Mouse (Mus musculus): Measurements from ENCODE around the gene Apol6. TPM values are rescaled to one million over a fixed set of nuclear protein-coding genes. Genes with fewer than 3 reads are reported as not detected.

Apol6 gene
- polyA plus RNA-seq (2016; fragmentation: Nextera tagmentation; extraction: Ambion mirVana), result not detected in 2 replicates

DNA sequence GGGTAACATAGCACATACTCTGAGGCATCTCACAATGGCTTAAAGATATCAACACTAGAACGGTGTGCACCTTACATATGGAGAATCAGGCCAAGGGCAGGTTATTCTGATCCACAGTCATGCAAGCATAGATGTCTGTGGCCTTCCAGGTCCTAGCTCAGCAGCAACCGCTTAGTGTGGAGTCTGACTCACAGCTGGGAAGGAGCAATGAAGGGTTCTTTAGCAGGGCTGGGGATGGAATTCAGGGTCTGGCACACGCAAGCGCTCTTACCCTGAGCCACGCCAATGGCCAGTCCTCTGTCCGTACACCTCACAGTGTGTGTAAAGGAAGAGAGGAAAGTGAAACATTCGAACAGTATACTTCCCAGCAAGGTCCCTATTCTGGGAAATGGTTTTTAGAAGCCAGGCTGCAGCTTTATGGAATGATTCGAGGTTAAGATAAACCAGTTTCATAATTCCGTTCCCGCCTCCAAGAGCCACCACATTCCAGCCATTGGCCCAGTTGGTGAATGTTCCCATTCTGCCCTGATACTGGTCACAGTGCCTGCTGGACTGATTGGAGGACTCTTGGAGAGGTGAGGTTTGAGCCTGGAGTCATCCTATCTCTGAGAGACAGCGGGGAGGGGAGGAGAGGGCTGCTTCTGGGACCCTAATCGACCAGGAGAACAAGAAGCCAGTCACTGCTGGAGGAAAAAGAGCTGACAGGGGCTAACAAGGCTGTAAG lies at the start of gene Apol6:
Gene Apol6, plus strand, starts transcription at position 133 of the 724 bp plus-strand sequence.
- no peak for ATAC-seq (ENCODE audit: low FRiP score)
- WGBS, result 86% methylated on average over 12 of the region's 12 CpGs
- H3K27ac ChIP-seq, result no peak within 1 kb of the TSS
- no peak within 1 kb of the TSS for H3K4me2 ChIP-seq
- H3K9ac ChIP-seq, result no peak within 1 kb of the TSS
- no peaks in the 10 kb centered on the region for H3K9me3 ChIP-seq
- no peak within 1 kb of the TSS for H3K4me3 ChIP-seq (replicated peaks)
- no peaks in the 10 kb centered on the region for H3K36me3 ChIP-seq (replicated peaks)
- no peaks in the 10 kb centered on the region for H3K27me3 ChIP-seq
- H3K4me1 ChIP-seq, result no peaks in the 10 kb centered on the region

DNA sequence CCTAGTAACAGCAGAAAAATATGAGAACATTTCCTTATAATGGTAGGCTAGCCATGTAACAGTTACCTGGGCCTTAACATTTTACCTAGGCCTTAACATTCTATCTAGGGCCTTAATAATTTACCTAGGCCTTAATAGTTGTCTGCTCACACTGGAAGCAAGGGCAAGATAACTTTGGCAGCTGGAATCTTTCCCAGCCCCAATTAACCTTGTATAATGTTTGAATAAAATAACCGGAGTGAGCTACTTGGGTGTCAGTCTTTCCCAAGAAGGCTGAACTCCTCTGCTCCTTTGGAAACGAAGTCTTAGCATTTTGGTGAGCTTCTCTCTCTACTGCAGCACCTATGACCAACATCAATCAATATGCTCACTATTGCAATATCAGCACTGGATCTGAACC lies 46.5 kb upstream of the Apol6 start:
- ATAC-seq (ENCODE audit: low FRiP score), result no peak
- H3K36me3 ChIP-seq (replicated peaks), result no peaks in the 10 kb centered on the region

DNA sequence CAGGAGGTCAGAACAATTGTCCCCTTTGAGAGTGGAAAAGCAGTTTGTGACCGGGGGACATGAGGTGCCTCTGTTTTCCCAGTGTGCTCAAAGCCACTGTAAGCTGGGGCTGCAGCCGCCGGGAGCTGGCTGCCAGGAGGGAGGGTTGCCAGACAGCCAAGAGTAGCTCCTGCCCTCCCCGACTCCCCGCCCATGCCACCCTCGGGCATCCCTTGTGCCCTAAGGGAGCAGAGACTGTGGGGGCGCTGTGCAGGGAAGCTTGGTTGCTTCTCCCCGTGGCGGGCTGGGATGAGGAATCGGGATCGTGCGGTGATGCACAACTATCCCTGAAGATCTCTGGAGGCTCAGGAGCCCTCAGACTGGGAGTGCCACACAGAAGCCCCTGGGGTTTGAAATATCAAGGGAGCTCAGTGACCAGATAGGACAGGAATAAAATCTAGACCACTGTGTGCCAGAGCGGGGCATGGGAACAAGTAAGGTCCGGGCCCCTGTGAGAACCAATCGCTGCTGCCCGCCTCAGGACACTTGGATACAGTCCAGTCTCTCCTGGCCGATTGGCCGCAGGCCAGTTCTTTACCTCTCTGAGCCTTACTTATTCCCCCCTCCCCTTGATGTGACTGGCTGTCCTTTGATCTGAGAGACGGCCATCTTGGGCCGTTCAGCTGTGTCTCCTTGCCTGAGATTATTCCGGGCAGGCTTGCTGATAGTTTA lies 45.5 kb upstream of the Apol6 start:
- Histone ChIP-seq H3K9ac (no peak overlapping the region), H3K4me2 (peak overlapping the region; percentile 24), H3K4me3 (replicated peaks) (no peak overlapping the region), H3K27ac (no peak overlapping the region), H3K4me1 (no peaks in the 10 kb centered on the region), H3K36me3 (replicated peaks) (no peaks in the 10 kb centered on the region), H3K27me3 (peaks cover 9% of the 10 kb centered on the region; the same call in 1 of the 2 replicates), H3K9me3 (no peaks in the 10 kb centered on the region)
- 47% methylated on average over 21 of the region's 21 CpGs for WGBS
- ATAC-seq (ENCODE audit: low FRiP score), result no peak

More for the DNA sequence above, 46.5 kb upstream of the Apol6 start:
- Histone ChIP-seq H3K27me3 (peaks cover 9% of the 10 kb centered on the region; the same call in 1 of the 2 replicates), H3K4me2 (no peak overlapping the region), H3K4me3 (replicated peaks) (no peak overlapping the region), H3K27ac (no peak overlapping the region), H3K9ac (no peak overlapping the region), H3K9me3 (no peaks in the 10 kb centered on the region), H3K4me1 (no peaks in the 10 kb centered on the region)
- WGBS, result 89% methylated on average over 2 of the region's 2 CpGs

DNA sequence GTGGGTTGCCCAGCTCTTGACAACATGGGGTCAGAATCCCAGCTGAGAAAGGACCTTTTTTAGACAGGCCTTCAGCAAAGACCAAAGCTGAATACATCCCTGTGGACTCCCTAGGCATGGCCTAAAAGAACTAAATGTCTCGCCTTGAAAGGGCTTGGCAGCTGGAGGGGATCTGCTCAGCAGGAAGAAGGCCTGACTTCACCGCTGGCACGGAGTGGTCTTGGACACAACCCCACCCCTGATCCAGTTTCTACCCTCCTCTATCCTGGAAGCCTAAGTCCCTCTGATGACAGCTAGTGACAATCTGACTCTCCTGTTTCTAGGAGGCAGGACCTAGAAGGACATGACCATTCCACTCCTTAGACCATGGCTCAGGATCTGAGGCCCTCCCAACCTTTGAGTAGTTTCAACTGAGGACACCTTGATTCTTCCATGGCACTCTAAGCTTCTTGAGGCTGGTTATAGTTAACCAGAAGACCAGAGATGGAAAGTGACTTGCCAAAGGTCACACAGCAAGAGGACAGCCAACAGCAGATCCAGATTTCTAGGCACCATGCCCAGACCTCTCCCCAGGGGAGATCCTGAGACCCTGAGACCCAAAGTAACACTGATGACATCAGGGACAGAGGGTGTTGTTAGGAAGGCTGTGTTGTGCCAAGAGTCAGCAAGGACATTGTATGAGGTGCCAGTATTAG lies 41.2 kb upstream of the Apol6 start:
- 88% methylated on average over 3 of the region's 3 CpGs for WGBS
- no peak overlapping the region for H3K4me2 ChIP-seq
- H3K27ac ChIP-seq, result no peak overlapping the region
- H3K4me3 ChIP-seq (replicated peaks), result no peak overlapping the region
- ATAC-seq (ENCODE audit: low FRiP score), result no peak
- no peaks in the 10 kb centered on the region for H3K36me3 ChIP-seq (replicated peaks)
- no peaks in the 10 kb centered on the region for H3K4me1 ChIP-seq
- peaks cover 9% of the 10 kb centered on the region; the same call in 1 of the 2 replicates for H3K27me3 ChIP-seq
- no peaks in the 10 kb centered on the region for H3K9me3 ChIP-seq
- H3K9ac ChIP-seq, result no peak overlapping the region

DNA sequence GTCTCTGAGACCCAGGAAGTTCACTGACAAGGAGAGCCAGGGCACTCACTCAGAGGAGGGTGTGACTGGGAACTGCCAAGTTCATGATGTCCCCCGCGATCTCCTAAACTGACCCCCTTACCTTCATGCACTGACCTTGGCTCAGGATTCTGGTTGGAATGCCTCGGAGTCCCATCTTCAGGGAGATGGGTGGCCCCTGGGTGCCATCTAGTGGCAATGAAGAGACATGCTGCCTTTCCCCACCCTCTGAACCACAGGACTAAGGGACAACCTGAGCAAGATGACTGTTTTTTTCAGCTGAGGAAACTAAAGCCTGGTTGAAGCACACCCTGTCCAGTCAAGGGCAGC lies 40.7 kb upstream of the Apol6 start:
- Histone ChIP-seq H3K4me2 (no peak overlapping the region), H3K9me3 (no peaks in the 10 kb centered on the region), H3K4me1 (no peaks in the 10 kb centered on the region), H3K36me3 (replicated peaks) (no peaks in the 10 kb centered on the region), H3K4me3 (replicated peaks) (no peak overlapping the region), H3K27me3 (peaks cover 7% of the 10 kb centered on the region; the same call in 1 of the 2 replicates), H3K27ac (no peak overlapping the region), H3K9ac (no peak overlapping the region)
- 31% methylated on average over 3 of the region's 3 CpGs for WGBS
- no peak for ATAC-seq (ENCODE audit: low FRiP score)

DNA sequence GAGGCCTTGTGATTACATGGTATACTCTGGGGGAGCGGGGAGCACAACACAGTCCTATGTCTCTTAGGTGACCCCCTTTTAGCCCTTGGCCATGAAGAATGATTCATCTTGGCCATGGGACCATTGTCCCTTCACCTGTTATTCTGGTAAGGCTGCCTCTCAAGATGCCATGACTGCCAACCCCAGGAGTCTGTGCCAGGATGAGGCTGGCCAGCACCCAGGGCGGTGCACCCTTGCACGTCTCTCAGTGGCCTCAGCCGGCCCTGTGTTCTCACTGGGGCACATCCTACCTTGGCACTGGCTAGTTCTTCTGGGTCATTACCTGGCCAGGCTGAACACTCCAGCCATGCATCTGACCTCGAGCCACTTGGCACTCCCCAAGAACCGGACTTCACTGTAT lies 35.7 kb upstream of the Apol6 start:
- no peak overlapping the region for H3K4me2 ChIP-seq
- H3K4me3 ChIP-seq (replicated peaks), result no peak overlapping the region
- H3K4me1 ChIP-seq, result peaks cover 6% of the 10 kb centered on the region
- H3K36me3 ChIP-seq (replicated peaks), result no peaks in the 10 kb centered on the region
- 95% methylated on average over 6 of the region's 6 CpGs for WGBS
- H3K9ac ChIP-seq, result no peak overlapping the region
- no peaks in the 10 kb centered on the region for H3K9me3 ChIP-seq
- no peak for ATAC-seq (ENCODE audit: low FRiP score)
- H3K27ac ChIP-seq, result no peak overlapping the region
- H3K27me3 ChIP-seq, result no peaks in the 10 kb centered on the region

DNA sequence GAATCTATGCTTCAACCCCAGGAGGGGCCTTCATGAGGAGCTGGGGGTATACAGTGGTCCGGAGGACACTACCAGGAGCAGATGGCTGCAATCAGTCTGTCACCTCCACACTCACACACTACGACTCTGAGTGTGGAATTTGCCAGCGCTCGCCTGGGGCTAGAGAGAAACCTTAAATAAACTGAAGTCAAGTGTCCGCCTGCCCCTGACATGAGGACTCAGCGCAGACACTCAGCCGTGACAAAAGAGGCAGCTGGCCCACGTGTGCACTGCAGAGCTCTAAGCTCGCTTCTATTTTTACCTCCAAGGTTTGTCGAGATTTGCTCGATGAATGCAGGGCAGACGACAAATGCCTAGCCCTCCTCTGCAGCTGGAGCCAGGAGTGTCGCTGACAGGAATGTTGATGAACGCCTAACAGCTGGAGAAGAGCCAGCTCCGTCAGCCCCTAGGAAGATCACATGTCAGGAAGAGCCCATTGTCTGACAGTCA lies 30.7 kb upstream of the Apol6 start:
- H3K4me2 ChIP-seq, result no peak overlapping the region
- H3K27me3 ChIP-seq, result no peaks in the 10 kb centered on the region
- 50% methylated on average over 15 of the region's 15 CpGs for WGBS
- peaks cover 11% of the 10 kb centered on the region for H3K4me1 ChIP-seq
- peak overlapping the region; percentile 66; the same call in 1 of the 2 replicates for H3K27ac ChIP-seq
- H3K9ac ChIP-seq, result no peak overlapping the region
- no peak overlapping the region for H3K4me3 ChIP-seq (replicated peaks)
- H3K9me3 ChIP-seq, result no peaks in the 10 kb centered on the region
- peak; percentile 36; the same call in 1 of the 2 replicates for ATAC-seq (ENCODE audit: low FRiP score)
- H3K36me3 ChIP-seq (replicated peaks), result no peaks in the 10 kb centered on the region

DNA sequence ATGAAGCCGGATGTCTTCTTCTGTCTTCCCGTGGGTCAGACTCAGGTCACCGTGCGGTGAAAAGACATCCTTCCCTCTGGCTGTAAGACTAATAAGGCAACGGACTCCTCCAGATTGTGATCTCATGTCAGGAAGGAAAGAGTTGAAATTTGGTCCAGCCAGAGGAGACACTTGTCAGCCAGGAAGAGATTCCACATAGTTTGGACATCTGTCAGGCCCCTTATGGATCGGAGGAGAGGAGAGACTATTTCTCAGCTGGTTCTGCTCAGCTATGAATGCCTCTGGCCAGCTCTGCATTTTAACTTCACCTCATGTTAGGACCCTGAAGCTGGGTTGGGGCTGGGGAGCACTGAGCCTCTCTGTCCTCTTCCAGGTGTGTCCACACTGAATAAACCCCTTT lies 30.1 kb upstream of the Apol6 start:
- peak overlapping the region; percentile 66; the same call in 1 of the 2 replicates for H3K27ac ChIP-seq
- H3K9ac ChIP-seq, result 0 out of 2 replicates have a peak overlapping the region, but pooled peaks have one; percentile 4
- H3K4me1 ChIP-seq, result peaks cover 11% of the 10 kb centered on the region
- H3K4me3 ChIP-seq (replicated peaks), result no peak overlapping the region
- no peak overlapping the region for H3K4me2 ChIP-seq
- no peaks in the 10 kb centered on the region for H3K27me3 ChIP-seq
- H3K9me3 ChIP-seq, result no peaks in the 10 kb centered on the region
- WGBS, result 85% methylated on average over 6 of the region's 6 CpGs
- H3K36me3 ChIP-seq (replicated peaks), result no peaks in the 10 kb centered on the region
- ATAC-seq (ENCODE audit: low FRiP score), result no peak

DNA sequence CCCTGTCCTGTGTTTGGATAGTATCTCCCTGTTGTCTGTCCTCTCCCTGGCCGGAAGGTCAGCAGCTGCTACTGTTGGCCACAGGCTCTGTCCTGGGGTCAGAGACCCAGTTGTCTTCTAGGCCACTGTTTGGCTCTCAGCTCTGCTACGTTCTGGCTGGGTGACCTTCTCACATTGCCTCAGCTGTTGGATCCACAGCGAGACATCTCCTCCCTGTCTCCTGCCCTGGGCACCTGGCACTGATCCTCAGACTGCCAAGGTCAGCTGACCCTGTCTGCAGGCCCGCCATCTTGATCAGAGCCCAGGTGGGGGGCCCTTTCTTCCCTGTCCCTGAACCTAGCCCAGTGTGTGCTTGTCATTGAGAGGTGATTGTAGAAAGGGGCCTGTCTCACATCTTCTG lies 29.5 kb upstream of the Apol6 start:
- Histone ChIP-seq H3K4me2 (no peak overlapping the region), H3K4me1 (peaks cover 11% of the 10 kb centered on the region), H3K36me3 (replicated peaks) (no peaks in the 10 kb centered on the region), H3K27ac (no peak overlapping the region), H3K27me3 (no peaks in the 10 kb centered on the region), H3K4me3 (replicated peaks) (no peak overlapping the region), H3K9me3 (no peaks in the 10 kb centered on the region), H3K9ac (no peak overlapping the region)
- 88% methylated on average over 4 of the region's 4 CpGs for WGBS
- ATAC-seq (ENCODE audit: low FRiP score), result no peak

DNA sequence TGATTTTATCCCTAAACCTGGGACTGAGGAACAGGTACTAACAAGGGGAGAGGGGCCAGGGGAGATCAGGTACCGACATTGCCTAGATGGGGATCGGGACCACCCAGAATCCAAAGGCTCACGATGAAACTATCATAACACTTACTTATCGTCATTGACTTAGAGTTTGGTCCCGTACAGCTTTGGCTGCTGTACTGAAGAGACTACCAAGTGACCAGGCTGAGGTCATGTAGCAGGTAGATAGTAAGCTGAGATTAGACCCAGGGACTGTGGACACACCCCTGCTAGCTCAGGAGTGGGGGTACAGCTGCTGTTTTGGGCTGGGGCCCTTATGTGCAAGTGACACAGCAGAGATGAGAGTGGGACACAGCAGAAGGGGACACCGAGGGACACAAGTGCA lies 28.0 kb upstream of the Apol6 start:
- 86% methylated on average over 6 of the region's 6 CpGs for whole genome bisulfite sequencing
- no peak for ATAC-seq (ENCODE audit: low FRiP score)
- H3K4me2 ChIP-seq, result no peak overlapping the region
- no peak overlapping the region for H3K27ac ChIP-seq
- no peak overlapping the region for H3K4me3 ChIP-seq (replicated peaks)
- no peak overlapping the region for H3K9ac ChIP-seq
- H3K36me3 ChIP-seq (replicated peaks), result no peaks in the 10 kb centered on the region
- peaks cover 11% of the 10 kb centered on the region for H3K4me1 ChIP-seq
- H3K27me3 ChIP-seq, result no peaks in the 10 kb centered on the region
- H3K9me3 ChIP-seq, result no peaks in the 10 kb centered on the region

DNA sequence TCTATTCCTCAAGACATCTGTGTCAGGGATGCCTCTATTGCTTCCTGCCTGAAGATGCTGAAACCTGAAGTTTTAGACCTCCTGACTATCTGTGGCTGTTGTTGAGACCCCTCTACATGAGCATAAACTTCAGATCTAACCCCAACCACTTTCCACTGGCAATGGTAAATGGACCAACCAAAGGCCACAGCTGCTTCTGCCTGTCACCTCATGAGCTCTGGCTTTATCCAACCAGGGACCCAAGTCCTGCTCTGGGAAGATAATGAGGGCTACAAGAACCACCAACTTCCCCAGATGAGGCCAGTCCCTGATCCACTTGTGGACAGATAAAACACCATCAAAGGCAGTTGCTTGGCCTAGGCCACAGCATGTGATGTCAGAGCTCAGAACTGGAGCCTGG lies 26.6 kb upstream of the Apol6 start:
- ATAC-seq (ENCODE audit: low FRiP score), result no peak
- Histone ChIP-seq H3K27ac (no peak overlapping the region), H3K4me1 (peaks cover 11% of the 10 kb centered on the region), H3K4me2 (no peak overlapping the region), H3K36me3 (replicated peaks) (no peaks in the 10 kb centered on the region), H3K4me3 (replicated peaks) (no peak overlapping the region), H3K9ac (no peak overlapping the region), H3K9me3 (no peaks in the 10 kb centered on the region), H3K27me3 (no peaks in the 10 kb centered on the region)

DNA sequence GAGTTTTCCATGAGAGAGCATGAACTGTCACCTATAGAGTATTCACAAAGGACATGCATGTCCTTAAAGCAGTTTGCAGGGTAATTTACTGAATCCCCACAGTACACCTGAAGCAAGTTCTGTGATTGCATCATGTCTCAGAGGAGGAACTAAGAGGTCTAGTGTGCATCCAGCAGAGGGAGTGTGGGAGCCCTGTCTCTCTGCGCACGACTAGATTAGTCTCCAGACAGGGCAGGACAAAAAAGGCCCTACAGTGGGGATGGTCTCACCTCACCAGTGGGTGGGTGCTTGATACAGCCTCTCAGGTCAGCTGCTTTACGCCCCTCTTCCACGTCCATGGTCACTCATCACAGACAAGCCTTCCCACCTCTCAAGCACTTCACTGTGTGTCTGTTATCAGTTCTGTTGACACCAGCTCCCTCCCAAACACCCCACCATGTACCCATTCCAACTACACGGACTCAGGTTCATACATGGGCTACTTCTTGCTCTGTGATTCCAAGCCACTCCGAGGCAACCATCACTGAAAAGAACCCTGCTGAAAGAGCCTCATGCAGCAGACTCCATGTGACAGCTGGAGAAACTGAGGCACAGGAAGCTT lies 25.7 kb upstream of the Apol6 start:
- no peak overlapping the region for H3K4me3 ChIP-seq (replicated peaks)
- H3K27me3 ChIP-seq, result no peaks in the 10 kb centered on the region
- peaks cover 5% of the 10 kb centered on the region for H3K4me1 ChIP-seq
- no peaks in the 10 kb centered on the region for H3K9me3 ChIP-seq
- WGBS, result 60% methylated on average over 6 of the region's 6 CpGs
- H3K27ac ChIP-seq, result no peak overlapping the region
- ATAC-seq (ENCODE audit: low FRiP score), result no peak
- no peak overlapping the region for H3K4me2 ChIP-seq
- H3K9ac ChIP-seq, result no peak overlapping the region
- no peaks in the 10 kb centered on the region for H3K36me3 ChIP-seq (replicated peaks)

All from forebrain, embryonic 12.5 days (tissue).